Mouse (Mus musculus) liver, adult 2 months (tissue): Measurements from ENCODE around the gene Vsir.

Experiments used
- CTCF ChIP-seq: fragments of 200-500 bp; IDR thresholded peaks from 2 replicates; pipeline ENCODE4 v1.5.1; 2011; ENCODE audit warnings: low read depth, low read length, control low read depth
- POLR2A ChIP-seq: fragments of 200-500 bp; IDR thresholded peaks from 2 replicates; pipeline ENCODE4 v1.6.1; 2011; ENCODE audit warnings: low read length, control low read depth; ENCODE audit not compliant: insufficient read depth; ENCODE audit errors: extremely low read depth

DNA sequence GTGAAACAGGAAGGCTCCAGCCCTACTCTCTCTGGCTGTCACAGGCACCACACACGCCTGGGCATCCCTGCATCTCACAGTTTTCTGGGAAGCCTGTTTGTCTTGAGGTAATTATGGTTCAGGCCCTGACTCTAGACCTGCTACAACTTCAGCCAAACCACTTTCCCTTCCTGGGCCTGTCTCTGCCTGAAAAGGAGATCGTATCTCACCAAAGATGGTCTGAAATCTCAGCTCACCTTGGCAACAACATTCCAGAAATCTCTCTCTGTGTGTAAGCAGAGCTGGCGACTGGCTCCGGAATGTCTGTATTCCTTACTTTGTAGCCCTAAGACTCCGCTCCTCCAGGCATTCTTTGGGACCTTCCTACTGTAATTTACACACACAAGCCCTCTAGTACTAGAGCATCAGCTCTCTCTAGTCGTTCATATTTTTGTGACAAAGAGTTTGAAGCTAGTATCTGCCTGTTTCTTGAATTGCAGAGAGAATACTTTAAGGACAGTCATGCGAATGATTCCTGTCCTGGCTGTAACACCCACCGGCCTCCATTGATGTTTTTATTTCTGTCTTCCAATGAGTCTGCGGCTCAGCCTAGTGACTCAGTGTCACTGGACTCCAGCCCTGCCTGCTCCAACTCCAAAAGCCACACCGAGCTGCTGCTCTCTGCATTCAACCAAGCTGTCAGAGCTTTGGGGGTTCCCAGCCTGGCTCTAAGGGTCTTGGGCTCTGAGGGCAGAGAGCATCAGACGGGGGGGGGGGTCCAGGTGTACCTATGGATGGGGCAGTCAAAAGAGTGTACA, 8.4 kb downstream of the Vsir start:
- TF ChIP-seq CTCF (no peak), POLR2A (no peak)
